Mouse (Mus musculus): ENCODE data around the gene Ugt1a10. TPM values are rescaled to one million over a fixed set of nuclear protein-coding genes. Genes with fewer than 3 reads are reported as not detected.
"Not testable (repeated sequence)": the region's sequence is repeated elsewhere in the genome, so short reads cannot be mapped to it uniquely, and the experiment has no call there.

Ugt1a10 gene
- polyA plus RNA-seq, 1 experiment from 2014 or later = 0.21 TPM

DNA sequence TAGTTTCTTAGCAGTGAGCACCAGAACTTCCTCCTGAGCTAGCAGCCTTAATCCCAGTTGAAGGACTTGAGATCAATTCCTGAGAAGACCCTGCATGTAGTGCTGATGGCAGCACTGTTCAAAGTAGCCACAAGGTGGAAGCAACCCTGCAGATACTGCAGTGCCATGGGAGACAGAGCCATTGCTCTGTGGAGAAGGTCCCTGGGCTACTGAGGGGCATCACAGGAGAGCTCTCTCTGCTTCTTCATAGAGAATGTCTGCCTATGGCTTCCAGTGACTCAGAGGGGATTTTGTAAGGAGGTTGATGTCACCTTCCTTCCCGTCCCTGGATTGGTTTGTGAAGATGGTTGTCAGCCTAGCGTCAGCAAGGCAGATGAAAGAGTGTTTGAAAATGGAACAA, 94.9 kb downstream of the Ugt1a10 start:
- TF ChIP-seq CTCF (IDR thresholded peaks at IDR 0.05; ENCODE audit: low read depth) = peak; percentile 54
- H3K27ac ChIP-seq (ENCODE audit: low read depth); H3K4me1 ChIP-seq (ENCODE audit: insufficient read depth); H3K27me3 ChIP-seq (ENCODE audit: insufficient read depth, low read length); DNase-seq; ATAC-seq; H3K4me2 ChIP-seq (ENCODE audit: low read depth, low read length); H3K9me3 ChIP-seq (ENCODE audit: low read length); H3K4me3 ChIP-seq (ENCODE audit: low read depth, low read length); H3K9ac ChIP-seq (replicated peaks); H3K36me3 ChIP-seq (replicated peaks; ENCODE audit: insufficient read depth, low read length): not testable (repeated sequence)
- WGBS (ENCODE audit: insufficient replicate concordance) = 72% methylated on average over 2 of the region's 2 CpGs

DNA sequence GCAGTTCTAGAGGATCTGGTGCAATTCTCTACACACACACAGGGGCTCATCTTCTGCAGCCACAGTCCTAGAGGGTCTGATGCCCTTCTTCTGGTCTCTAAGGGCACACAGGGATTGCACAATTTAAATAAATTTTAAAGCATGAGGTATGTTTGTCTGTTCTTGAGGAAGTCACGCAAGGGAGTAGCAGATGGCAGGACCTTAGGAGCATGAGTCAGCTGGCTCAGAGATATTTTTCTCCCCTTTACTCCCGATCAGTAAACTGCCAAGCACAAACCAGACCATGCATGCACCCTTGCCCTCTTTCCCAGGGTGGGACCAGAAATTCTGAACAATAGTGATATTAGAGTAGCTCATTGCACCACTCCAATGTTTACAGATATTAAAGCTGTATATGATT, 103.2 kb downstream of the Ugt1a10 start:
- Histone ChIP-seq H3K4me3 (ENCODE audit: low read depth, low read length) (no peak overlapping the region), H3K27ac (ENCODE audit: low read depth) (no peak overlapping the region), H3K9me3 (ENCODE audit: low read length) (no peaks in the 10 kb centered on the region), H3K9ac (replicated peaks) (no peak overlapping the region), H3K4me1 (ENCODE audit: insufficient read depth) (no peaks in the 10 kb centered on the region), H3K36me3 (replicated peaks; ENCODE audit: insufficient read depth, low read length) (no peaks in the 10 kb centered on the region), H3K4me2 (ENCODE audit: low read depth, low read length) (no peak overlapping the region), H3K27me3 (ENCODE audit: insufficient read depth, low read length) (no peaks in the 10 kb centered on the region)
- no peak for TF ChIP-seq CTCF (IDR thresholded peaks at IDR 0.05; ENCODE audit: low read depth)
- TF ChIP-seq EP300 (IDR thresholded peaks at IDR 0.05; ENCODE audit: low read depth) = no peak
- DNase-seq (no peak), ATAC-seq (no peak)
- 40% methylated on average over 2 of the region's 2 CpGs for WGBS (ENCODE audit: insufficient replicate concordance)

DNA sequence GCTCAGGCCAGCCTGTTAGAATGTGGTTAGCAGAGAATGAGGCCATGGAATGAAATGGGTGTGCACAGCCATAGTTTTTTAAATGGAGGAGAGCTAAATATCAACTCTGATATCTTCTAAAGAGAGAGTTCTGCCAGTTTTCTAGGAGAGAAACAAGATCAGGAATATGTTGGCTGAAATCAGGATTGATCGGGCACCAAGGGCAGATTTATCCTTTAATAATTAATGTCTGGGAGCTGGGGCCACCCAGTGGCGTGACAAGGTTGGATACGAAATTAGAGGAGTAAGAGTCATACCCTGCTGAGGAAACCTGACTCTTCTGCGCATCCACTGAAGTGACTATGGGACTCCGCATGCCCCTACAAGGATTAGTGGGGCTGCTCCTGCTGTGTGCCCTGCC, 110.5 kb downstream of the Ugt1a10 start, which contains the start of gene Ugt1a5:
Ugt1a5 (plus strand) TSS at position 302 of the 400 bp plus-strand sequence.
- no peak for TF ChIP-seq CTCF (IDR thresholded peaks at IDR 0.05; ENCODE audit: low read depth)
- no peak for TF ChIP-seq EP300 (IDR thresholded peaks at IDR 0.05; ENCODE audit: low read depth)
- H3K4me3 ChIP-seq (ENCODE audit: low read depth, low read length) = no peak within 1 kb of the TSS
- DNase-seq (no peak), ATAC-seq (no peak)
- H3K27me3 ChIP-seq (ENCODE audit: insufficient read depth, low read length) = no peaks in the 10 kb centered on the region
- no peaks in the 10 kb centered on the region for H3K4me1 ChIP-seq (ENCODE audit: insufficient read depth)
- 81% methylated on average over 5 of the region's 5 CpGs for WGBS (ENCODE audit: insufficient replicate concordance)
- H3K36me3 ChIP-seq (replicated peaks; ENCODE audit: insufficient read depth, low read length) = no peaks in the 10 kb centered on the region
- no peak within 1 kb of the TSS; the same call in 1 of the 2 replicates for H3K27ac ChIP-seq (ENCODE audit: low read depth)
- no peaks in the 10 kb centered on the region for H3K9me3 ChIP-seq (ENCODE audit: low read length)
- no peak within 1 kb of the TSS for H3K9ac ChIP-seq (replicated peaks)
- no peak within 1 kb of the TSS for H3K4me2 ChIP-seq (ENCODE audit: low read depth, low read length)

DNA sequence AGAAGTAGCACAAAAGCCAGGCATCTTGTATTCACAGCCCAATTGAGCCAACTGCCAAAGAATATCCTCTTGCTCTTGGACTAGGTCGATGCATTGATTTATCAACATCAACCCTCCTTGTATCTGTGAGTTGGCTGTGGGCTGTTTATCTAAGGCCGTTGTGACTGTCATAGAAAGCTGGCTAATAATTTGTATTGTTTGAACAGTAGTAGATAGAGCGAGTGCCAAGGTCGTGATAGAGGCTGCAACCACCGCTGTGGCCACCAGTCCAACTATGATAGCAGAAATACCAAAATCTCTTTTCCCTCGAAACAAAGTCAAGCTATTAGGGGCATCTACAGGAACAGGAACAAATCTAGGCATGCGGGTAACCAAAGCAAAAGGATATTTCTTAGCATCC, 117.0 kb downstream of the Ugt1a10 start:
- not testable (repeated sequence) for H3K4me2 ChIP-seq (ENCODE audit: low read depth, low read length); H3K9ac ChIP-seq (replicated peaks); H3K27ac ChIP-seq (ENCODE audit: low read depth); ATAC-seq; H3K27me3 ChIP-seq (ENCODE audit: insufficient read depth, low read length); DNase-seq; H3K4me1 ChIP-seq (ENCODE audit: insufficient read depth); H3K4me3 ChIP-seq (ENCODE audit: low read depth, low read length); H3K36me3 ChIP-seq (replicated peaks; ENCODE audit: insufficient read depth, low read length); H3K9me3 ChIP-seq (ENCODE audit: low read length)
- WGBS (ENCODE audit: insufficient replicate concordance) = 77% methylated on average over 5 of the region's 7 CpGs

DNA sequence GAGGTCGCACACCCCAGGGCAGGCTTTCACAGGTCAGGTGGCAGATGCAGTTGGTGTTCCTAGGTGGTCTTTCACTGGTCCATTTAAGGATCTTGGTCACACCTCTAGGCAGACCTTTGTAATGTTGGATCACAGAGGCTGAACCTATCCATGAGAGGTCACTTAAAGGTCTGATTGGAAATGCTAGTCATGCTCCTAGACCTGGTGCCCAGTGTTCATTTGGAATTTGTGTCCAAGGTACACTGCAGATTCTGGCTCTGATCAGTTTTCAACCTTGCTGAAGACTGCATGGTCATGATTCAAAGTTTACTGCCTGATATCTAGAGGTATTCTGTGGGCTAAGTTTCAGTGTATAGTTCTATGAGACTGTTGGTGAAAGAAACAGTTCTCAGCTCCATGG, 124.5 kb downstream of the Ugt1a10 start:
- no peaks in the 10 kb centered on the region for H3K4me1 ChIP-seq (ENCODE audit: insufficient read depth)
- no peak for DNase-seq
- H3K9me3 ChIP-seq (ENCODE audit: low read length) = peaks cover 11% of the 10 kb centered on the region
- peak; percentile 75 for ATAC-seq
- no peaks in the 10 kb centered on the region for H3K36me3 ChIP-seq (replicated peaks; ENCODE audit: insufficient read depth, low read length)
- no peak overlapping the region for H3K4me2 ChIP-seq (ENCODE audit: low read depth, low read length)
- no peaks in the 10 kb centered on the region for H3K27me3 ChIP-seq (ENCODE audit: insufficient read depth, low read length)
- no peak for TF ChIP-seq EP300 (IDR thresholded peaks at IDR 0.05; ENCODE audit: low read depth)
- TF ChIP-seq CTCF (IDR thresholded peaks at IDR 0.05; ENCODE audit: low read depth) = no peak
- no peak overlapping the region for H3K9ac ChIP-seq (replicated peaks)
- 50% methylated on average over 1 of the region's 1 CpGs for WGBS (ENCODE audit: insufficient replicate concordance)
- H3K4me3 ChIP-seq (ENCODE audit: low read depth, low read length) = no peak overlapping the region
- peak overlapping the region; percentile 41; the same call in 1 of the 2 replicates for H3K27ac ChIP-seq (ENCODE audit: low read depth)

DNA sequence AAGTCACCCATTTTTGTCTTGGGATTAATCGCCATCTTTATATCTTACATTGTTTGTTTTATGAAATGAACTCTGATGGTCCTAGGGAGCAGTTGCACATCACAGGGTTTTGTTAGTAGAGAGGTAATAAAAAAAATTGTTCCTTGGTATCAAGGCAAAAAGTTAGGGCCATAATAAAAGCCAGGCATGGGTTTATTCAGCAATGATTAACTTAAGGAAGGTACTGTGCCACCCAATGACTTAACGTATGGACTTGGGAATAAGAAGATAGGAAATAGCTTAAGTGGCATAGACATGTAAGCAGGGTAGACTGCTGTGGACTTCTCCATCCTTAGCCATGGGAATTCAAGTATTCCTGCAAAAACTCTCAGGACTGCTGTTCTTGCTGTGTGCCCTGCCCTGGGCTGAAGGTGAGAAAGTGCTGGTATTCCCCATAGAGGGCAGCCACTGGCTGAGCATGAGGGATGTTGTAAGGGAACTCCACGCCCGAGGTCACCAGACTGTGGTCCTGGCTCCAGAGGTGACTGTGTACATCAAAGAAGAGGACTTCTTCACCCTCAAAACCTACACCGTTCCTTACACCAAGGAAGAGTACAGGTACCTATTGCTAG, 131.2 kb downstream of the Ugt1a10 start:
- Histone ChIP-seq H3K4me3 (ENCODE audit: low read depth, low read length) (no peak overlapping the region), H3K4me2 (ENCODE audit: low read depth, low read length) (no peak overlapping the region), H3K9ac (replicated peaks) (no peak overlapping the region), H3K27ac (ENCODE audit: low read depth) (no peak overlapping the region), H3K4me1 (ENCODE audit: insufficient read depth) (no peaks in the 10 kb centered on the region), H3K9me3 (ENCODE audit: low read length) (no peaks in the 10 kb centered on the region), H3K36me3 (replicated peaks; ENCODE audit: insufficient read depth, low read length) (no peaks in the 10 kb centered on the region), H3K27me3 (ENCODE audit: insufficient read depth, low read length) (no peaks in the 10 kb centered on the region)
- no peak for DNase-seq
- no peak for ATAC-seq
- TF ChIP-seq CTCF (IDR thresholded peaks at IDR 0.05; ENCODE audit: low read depth) (no peak), EP300 (IDR thresholded peaks at IDR 0.05; ENCODE audit: low read depth) (no peak)
- 73% methylated on average over 5 of the region's 5 CpGs for WGBS (ENCODE audit: insufficient replicate concordance)

DNA sequence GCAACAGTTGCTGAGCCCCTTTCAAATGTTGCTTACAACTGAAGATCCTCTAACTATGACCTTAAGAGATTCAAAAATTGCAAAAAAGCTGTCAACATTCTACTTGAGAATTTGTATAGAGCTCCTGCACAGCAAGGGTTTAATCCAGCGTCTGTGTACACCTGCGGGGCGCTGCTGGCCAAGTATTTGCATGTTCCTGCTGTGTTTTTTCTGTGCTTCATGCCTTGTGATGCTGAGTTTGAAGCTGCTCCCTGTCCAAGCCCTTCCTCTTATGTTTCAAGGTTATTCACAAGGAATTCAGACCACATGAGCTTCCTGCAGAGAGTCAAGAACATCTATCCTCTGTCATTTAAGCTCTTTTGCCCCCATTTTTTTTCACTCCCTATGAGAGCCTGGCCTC, 136.9 kb downstream of the Ugt1a10 start:
- no peaks in the 10 kb centered on the region for H3K36me3 ChIP-seq (replicated peaks; ENCODE audit: insufficient read depth, low read length)
- H3K4me2 ChIP-seq (ENCODE audit: low read depth, low read length) = no peak overlapping the region
- no peak overlapping the region for H3K4me3 ChIP-seq (ENCODE audit: low read depth, low read length)
- ATAC-seq (no peak), DNase-seq (no peak)
- H3K27me3 ChIP-seq (ENCODE audit: insufficient read depth, low read length) = no peaks in the 10 kb centered on the region
- no peak for TF ChIP-seq EP300 (IDR thresholded peaks at IDR 0.05; ENCODE audit: low read depth)
- no peaks in the 10 kb centered on the region for H3K9me3 ChIP-seq (ENCODE audit: low read length)
- no peak overlapping the region for H3K9ac ChIP-seq (replicated peaks)
- no peak overlapping the region for H3K27ac ChIP-seq (ENCODE audit: low read depth)
- no peaks in the 10 kb centered on the region for H3K4me1 ChIP-seq (ENCODE audit: insufficient read depth)
- WGBS (ENCODE audit: insufficient replicate concordance) = 68% methylated on average over 3 of the region's 3 CpGs
